Comparison of ENCODE assay signal across 1 mouse cellular context in genomic region chrX:57053174-57053992, GRCm38 (mm10).
TF ChIP-seq lines count a peak whose summit lies in the region.

Htatsf1 (plus strand) TSS chrX:57053583.

TF ChIP-seq in CH12.LX, 34 proteins besides CTCF, POLR2A, EP300 and RAD21 (continued from another document):
- TF ChIP-seq ZNF384 (IDR thresholded peaks at IDR 0.05; ENCODE audit: low read depth, low read length) (no peak), MXI1 (IDR thresholded peaks at IDR 0.05; ENCODE audit: low read depth, low read length) (0 out of 2 replicates have a peak, but pooled peaks have one; percentile 34), ELF1 (IDR thresholded peaks at IDR 0.05; ENCODE audit: low read depth, low read length) (peak; percentile 2), RCOR1 (conservative IDR thresholded peaks at IDR 0.05; ENCODE audit: low read depth, low read length) (no peak), JUN (IDR thresholded peaks at IDR 0.05; ENCODE audit: insufficient read depth, low read depth, low read length) (no peak), GABPA (IDR thresholded peaks at IDR 0.05; ENCODE audit: insufficient replicate concordance, low read depth, low read length) (no peak), POLR2AphosphoS2 (IDR thresholded peaks at IDR 0.05; ENCODE audit: low read depth, low read length) (no peak), MAFK (IDR thresholded peaks at IDR 0.05; ENCODE audit: insufficient replicate concordance, low read length) (no peak), ETS1 (conservative IDR thresholded peaks at IDR 0.05; ENCODE audit: low read depth, low read length) (no peak), MAZ (IDR thresholded peaks at IDR 0.05; ENCODE audit: low read depth, low read length) (no peak), CHD1 (IDR thresholded peaks at IDR 0.05; ENCODE audit: low read depth, low read length) (no peak), MAX (IDR thresholded peaks at IDR 0.05; ENCODE audit: low read length) (peak; percentile 56; the same call in 1 of the 2 replicates), E2F4 (IDR thresholded peaks at IDR 0.05; ENCODE audit: insufficient replicate concordance, low read depth, low read length) (peak; percentile 30; the same call in 1 of the 2 replicates)
TF ChIP-seq in CH12.LX: peak in this region for 9.
